Mouse (Mus musculus) MEL (cell line): ENCODE results near the gene Nudt13. TPM values are rescaled to one million over a fixed set of nuclear protein-coding genes. Genes with fewer than 3 reads are reported as not detected.

Source experiments
- DNase-seq: peaks from one replicate; pipeline ENCODE4 v3.0.0; 2011; ENCODE audit warnings: low read depth, low spot score
- H3K27ac ChIP-seq: 2 replicates; pipeline ENCODE4 v1.5.1; 2012; ENCODE audit warnings: low read depth, mild to moderate bottlenecking, control low read depth, low read length, moderate library complexity; ENCODE audit not compliant: control insufficient read depth
- H3K27me3 ChIP-seq, 2 experiments: fragments of 150-350 bp in 1 of 2; sonication (generic) in 1 of 2; 2 replicates each; pipeline ENCODE4 v1.6.1; 2012; ENCODE audit warnings: low read length in 2 of 2, mild to moderate bottlenecking in 2 of 2, improper control_type of control experiment in 1 of 2, moderate library complexity in 1 of 2; ENCODE audit not compliant: insufficient read depth in 2 of 2, control insufficient read depth in 1 of 2
- H3K36me3 ChIP-seq, 2 experiments: 2 replicates each; pipeline ENCODE4 v1.6.1; 2012 to 2014; ENCODE audit warnings: low read length in 2 of 2, improper control_type of control experiment in 1 of 2, inconsistent platforms in 1 of 2, mild to moderate bottlenecking in 1 of 2; ENCODE audit not compliant: insufficient read depth in 2 of 2, control insufficient read depth in 1 of 2
- H3K4me1 ChIP-seq, 2 experiments: fragments of 150-350 bp in 1 of 2; sonication (generic) in 1 of 2; 2 replicates each; pipeline ENCODE4 v1.6.1; 2012; ENCODE audit warnings: low read length in 2 of 2, improper control_type of control experiment in 1 of 2, mild to moderate bottlenecking in 1 of 2; ENCODE audit not compliant: insufficient read depth in 2 of 2, control insufficient read depth in 1 of 2
- H3K4me3 ChIP-seq, 2 experiments: fragments of 150-350 bp in 1 of 2; sonication (generic) in 1 of 2; 2 replicates each; pipeline ENCODE4 v1.5.1; 2012; ENCODE audit warnings: low read depth in 2 of 2, low read length in 2 of 2, mild to moderate bottlenecking in 2 of 2, moderate library complexity in 2 of 2, control low read depth in 1 of 2, improper control_type of control experiment in 1 of 2; ENCODE audit not compliant: control insufficient read depth in 1 of 2, insufficient read depth in 1 of 2
- H3K79me2 ChIP-seq: 2 replicates; pipeline ENCODE4 v1.6.1; 2012; ENCODE audit warnings: mild to moderate bottlenecking, low read length, moderate library complexity; ENCODE audit not compliant: control insufficient read depth, poor library complexity, insufficient read depth
- H3K9ac ChIP-seq: 2 replicates; pipeline ENCODE4 v1.6.1; 2012; ENCODE audit warnings: low read depth, mild to moderate bottlenecking, control low read depth, low read length, moderate library complexity; ENCODE audit not compliant: control insufficient read depth, poor library complexity, severe bottlenecking
- H3K9me3 ChIP-seq: fragments of 150-350 bp; sonication (generic); replicated peaks from 2 replicates; pipeline ENCODE4 v1.6.1; 2012; ENCODE audit warnings: mild to moderate bottlenecking, low read length, improper control_type of control experiment, moderate library complexity; ENCODE audit not compliant: insufficient read depth
- BHLHE40 ChIP-seq: IDR thresholded peaks from 2 replicates; pipeline ENCODE4 v1.6.1; 2012; ENCODE audit warnings: low read depth, mild to moderate bottlenecking, inconsistent platforms, low read length, improper control_type of control experiment, borderline replicate concordance
- EP300 ChIP-seq, 2 experiments: IDR thresholded peaks; 2 replicates each; pipeline ENCODE4 v1.6.1; 2011; ENCODE audit warnings: improper control_type of control experiment in 2 of 2, low read length in 2 of 2, low read depth in 1 of 2, mild to moderate bottlenecking in 1 of 2
- GABPA ChIP-seq: IDR thresholded peaks from 2 replicates; pipeline ENCODE4 v1.6.1; 2012; ENCODE audit warnings: low read depth, mild to moderate bottlenecking, inconsistent platforms, low read length, improper control_type of control experiment, moderate library complexity
- HCFC1 ChIP-seq: IDR thresholded peaks from 2 replicates; pipeline ENCODE4 v1.6.1; 2012; ENCODE audit warnings: low read depth, mild to moderate bottlenecking, inconsistent platforms, low read length, improper control_type of control experiment, moderate library complexity
- JUND ChIP-seq: IDR thresholded peaks from 2 replicates; pipeline ENCODE4 v1.6.1; 2011; ENCODE audit warnings: low read depth, mild to moderate bottlenecking, improper control_type of control experiment, low read length
- KAT2A ChIP-seq: conservative IDR thresholded peaks from 2 replicates; pipeline ENCODE4 v1.6.1; 2012; ENCODE audit warnings: low read depth, low read length, improper control_type of control experiment, inconsistent platforms
- MAFK ChIP-seq: IDR thresholded peaks from 2 replicates; pipeline ENCODE4 v1.6.1; 2011; ENCODE audit warnings: low read depth, mild to moderate bottlenecking, low read length, improper control_type of control experiment, borderline replicate concordance
- MEF2A ChIP-seq: IDR thresholded peaks from 2 replicates; pipeline ENCODE4 v1.6.1; 2014; ENCODE audit warnings: low read depth, mild to moderate bottlenecking, inconsistent platforms, low read length, improper control_type of control experiment; ENCODE audit not compliant: poor library complexity, insufficient replicate concordance, severe bottlenecking; ENCODE audit errors: extremely low read depth
- MYC ChIP-seq: IDR thresholded peaks from 2 replicates; pipeline ENCODE4 v1.6.1; 2011; ENCODE audit warnings: low read depth, mild to moderate bottlenecking, low read length, improper control_type of control experiment, moderate library complexity
- NRF1 ChIP-seq: IDR thresholded peaks from 2 replicates; pipeline ENCODE4 v1.6.1; 2014; ENCODE audit warnings: low read depth, mild to moderate bottlenecking, inconsistent platforms, low read length, improper control_type of control experiment, moderate library complexity; ENCODE audit not compliant: poor library complexity, insufficient read depth, severe bottlenecking
- POLR2AphosphoS5 ChIP-seq: IDR thresholded peaks from 2 replicates; pipeline ENCODE4 v1.6.1; 2012; ENCODE audit warnings: low read depth, borderline replicate concordance, mild to moderate bottlenecking, inconsistent platforms, low read length, moderate library complexity, mixed read lengths
- RAD21 ChIP-seq: IDR thresholded peaks from 2 replicates; pipeline ENCODE4 v1.6.1; 2011; ENCODE audit warnings: mild to moderate bottlenecking, low read depth, low read length, improper control_type of control experiment
- TAL1 ChIP-seq: IDR thresholded peaks from 2 replicates; pipeline ENCODE4 v1.6.1; 2012; ENCODE audit warnings: mild to moderate bottlenecking, inconsistent platforms, low read length, moderate library complexity, mixed read lengths
- TBP ChIP-seq: IDR thresholded peaks from 2 replicates; pipeline ENCODE4 v1.8.0; 2011; ENCODE audit warnings: low read depth, low read length, improper control_type of control experiment
- TCF12 ChIP-seq: IDR thresholded peaks from 2 replicates; pipeline ENCODE4 v1.6.1; 2014; ENCODE audit warnings: low read depth, mild to moderate bottlenecking, inconsistent platforms, low read length, improper control_type of control experiment, moderate library complexity
- UBTF ChIP-seq: IDR thresholded peaks from 2 replicates; pipeline ENCODE4 v1.6.1; 2012; ENCODE audit warnings: low read depth, mild to moderate bottlenecking, inconsistent platforms, low read length, improper control_type of control experiment, moderate library complexity, borderline replicate concordance; ENCODE audit not compliant: insufficient read depth
- ZKSCAN1 ChIP-seq: IDR thresholded peaks from 2 replicates; pipeline ENCODE4 v1.6.1; 2012; ENCODE audit warnings: low read depth, mild to moderate bottlenecking, inconsistent platforms, low read length, improper control_type of control experiment, moderate library complexity
- ZNF384 ChIP-seq: IDR thresholded peaks from 2 replicates; pipeline ENCODE4 v1.6.1; 2012; ENCODE audit warnings: low read depth, mild to moderate bottlenecking, inconsistent platforms, low read length, improper control_type of control experiment
- polyA plus RNA-seq, 2 experiments: library from polyadenylated mRNA; stranded (reverse) in 1 of 2; unstranded in 1 of 2; fragments of >175 nt in 1 of 2; fragments of >200 nt in 1 of 2; gene quantifications; 2 replicates each; pipeline versions ENCODE4 v1.2.1 to v1.2.4; 2012; ENCODE audit warnings: low replicate concordance in 2 of 2, low read depth in 1 of 2; ENCODE audit not compliant: insufficient read length in 2 of 2, insufficient read depth in 1 of 2, missing spikeins in 1 of 2
- total RNA-seq: library from RNA; depleted of rRNA; stranded (reverse); fragments of 300-350 nt; gene quantifications from 2 replicates; pipeline ENCODE4 v1.2.3, GENCODE M21; 2012

The Nudt13 gene
- total and polyA plus RNA-seq, 3 experiments: 9.9 to 12.3 TPM; not detected in 1

- Histone ChIP-seq H3K27me3 (peaks cover 0 to 7% of the 10 kb centered on the region in 2 experiments; a peak in 3 of 4 replicates), H3K9ac (no peak overlapping the region), H3K9me3 (no peaks in the 10 kb centered on the region), H3K4me3 (no peak overlapping the region), H3K27ac (no peak overlapping the region), H3K79me2 (no peaks in the 10 kb centered on the region), H3K4me1 (no peaks in the 10 kb centered on the region), H3K36me3 (no peaks in the 10 kb centered on the region)
- no peak for DNase-seq
- TF ChIP-seq TAL1: no peak
- TF ChIP-seq MYC: no peak
- no peak for TF ChIP-seq GABPA
- no peak for TF ChIP-seq NRF1
- no peak for TF ChIP-seq KAT2A
- no peak for TF ChIP-seq TBP
Measured at GRCm38 (mm10) chr14:20246811-20247266, 47.7 kb upstream of the Nudt13 start.

GRCm38 (mm10) chr14:20248001-20248400, 46.5 kb upstream of the Nudt13 start:
- Histone ChIP-seq H3K4me1 (no peaks in the 10 kb centered on the region), H3K27ac (no peak overlapping the region), H3K36me3 (no peaks in the 10 kb centered on the region), H3K27me3 (peaks cover 0 to 5% of the 10 kb centered on the region in 2 experiments; a peak in 3 of 4 replicates), H3K79me2 (no peaks in the 10 kb centered on the region), H3K4me3 (no peak overlapping the region), H3K9me3 (no peaks in the 10 kb centered on the region), H3K9ac (no peak overlapping the region)
- no peak for DNase-seq
- TF ChIP-seq UBTF: no peak
- no peak for TF ChIP-seq NRF1

- no peak overlapping the region for H3K4me3 ChIP-seq
- no peaks in the 10 kb centered on the region for H3K79me2 ChIP-seq
- H3K9me3 ChIP-seq: no peaks in the 10 kb centered on the region
- H3K27me3 ChIP-seq: peaks cover 0 to 5% of the 10 kb centered on the region in 2 experiments; a peak in 3 of 4 replicates
- TF ChIP-seq ZNF384: no peak
- no peak for TF ChIP-seq TBP
- TF ChIP-seq TCF12: no peak
- no peak for TF ChIP-seq MEF2A
- no peak for TF ChIP-seq EP300 (IDR thresholded peaks at IDR 0.05; ENCODE audit: low read depth in 1 of 2, low read length in 2 of 2)
- TF ChIP-seq BHLHE40: no peak
- no peak for TF ChIP-seq ZKSCAN1
- TF ChIP-seq MAFK: no peak
- TF ChIP-seq TAL1: no peak
- no peak for TF ChIP-seq HCFC1
- no peak for TF ChIP-seq RAD21
- TF ChIP-seq JUND: no peak
- no peak for TF ChIP-seq UBTF
- TF ChIP-seq POLR2AphosphoS5: no peak
- TF ChIP-seq, all 39 proteins: peak for 0
- Histone ChIP-seq H3K36me3 (no peaks in the 10 kb centered on the region), H3K27ac (no peak overlapping the region), H3K4me1 (no peaks in the 10 kb centered on the region), H3K9ac (no peak overlapping the region)
- DNase-seq: no peak
Measured at GRCm38 (mm10) chr14:20250237-20251171, 44.0 kb upstream of the Nudt13 start.
